Mouse (Mus musculus) cerebellum, adult 9-11 months (tissue): ENCODE data around the gene Slc12a5.

Source experiments
- DNase-seq: peaks from one replicate; pipeline ENCODE4 v3.0.0; 2022

Gene Slc12a5

GRCm38 (mm10) chr2:164947930-164948329, 12.7 kb upstream of the Slc12a5 start:
- no peak for DNase-seq

GRCm38 (mm10) chr2:164948962-164949361, 11.6 kb upstream of the Slc12a5 start:
- no peak for DNase-seq

- no peak for DNase-seq
Observed at GRCm38 (mm10) chr2:164950501-164950900, 10.1 kb upstream of the Slc12a5 start.

DNA sequence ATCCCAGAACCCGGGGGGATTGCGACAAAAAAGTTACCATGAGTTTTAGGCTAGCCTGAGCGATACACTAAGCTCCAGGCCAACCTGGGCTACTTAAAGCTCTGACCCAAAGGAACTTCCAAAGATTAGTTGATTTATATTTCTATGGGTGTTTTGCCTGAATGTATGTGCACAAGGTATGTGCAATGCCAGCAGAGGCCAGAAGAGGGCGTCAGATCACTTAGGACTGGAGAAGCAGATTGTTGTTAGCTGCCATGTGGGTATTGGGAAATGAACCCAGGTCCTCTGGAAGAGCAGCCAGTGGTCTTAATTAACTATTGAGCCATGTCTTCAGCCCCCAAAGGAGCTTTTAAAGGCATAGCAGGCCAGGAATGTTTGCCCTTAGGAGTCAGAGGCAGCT, 8.9 kb upstream of the Slc12a5 start:
- peak; percentile 16 for DNase-seq

GRCm38 (mm10) chr2:164952448-164952847, 8.2 kb upstream of the Slc12a5 start:
- peak; percentile 39 for DNase-seq

- peak; percentile 87 for DNase-seq
Observed at GRCm38 (mm10) chr2:164953224-164953623, 7.4 kb upstream of the Slc12a5 start.

DNA sequence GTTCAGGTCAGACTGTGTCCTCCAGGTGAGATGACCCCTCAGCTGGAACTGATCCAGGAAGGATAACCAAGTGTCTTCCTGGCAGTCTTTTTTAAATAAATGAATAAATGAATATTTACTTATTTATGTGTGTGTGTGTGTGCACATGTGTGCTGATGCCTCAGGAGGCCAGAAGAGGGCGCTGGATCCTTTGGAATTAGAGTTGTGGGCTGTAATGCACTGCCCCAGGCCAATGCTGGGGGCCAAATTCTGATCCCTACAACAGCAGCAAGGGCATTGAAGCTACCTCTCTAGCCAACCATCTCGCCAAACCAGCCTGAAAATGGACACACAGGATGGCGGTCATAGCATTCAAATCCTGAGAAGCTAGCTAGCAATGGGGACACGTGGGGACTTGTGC, 4.9 kb upstream of the Slc12a5 start:
- DNase-seq, result no peak

GRCm38 (mm10) chr2:164956195-164956594, 4.4 kb upstream of the Slc12a5 start:
- peak; percentile 11 for DNase-seq

DNA sequence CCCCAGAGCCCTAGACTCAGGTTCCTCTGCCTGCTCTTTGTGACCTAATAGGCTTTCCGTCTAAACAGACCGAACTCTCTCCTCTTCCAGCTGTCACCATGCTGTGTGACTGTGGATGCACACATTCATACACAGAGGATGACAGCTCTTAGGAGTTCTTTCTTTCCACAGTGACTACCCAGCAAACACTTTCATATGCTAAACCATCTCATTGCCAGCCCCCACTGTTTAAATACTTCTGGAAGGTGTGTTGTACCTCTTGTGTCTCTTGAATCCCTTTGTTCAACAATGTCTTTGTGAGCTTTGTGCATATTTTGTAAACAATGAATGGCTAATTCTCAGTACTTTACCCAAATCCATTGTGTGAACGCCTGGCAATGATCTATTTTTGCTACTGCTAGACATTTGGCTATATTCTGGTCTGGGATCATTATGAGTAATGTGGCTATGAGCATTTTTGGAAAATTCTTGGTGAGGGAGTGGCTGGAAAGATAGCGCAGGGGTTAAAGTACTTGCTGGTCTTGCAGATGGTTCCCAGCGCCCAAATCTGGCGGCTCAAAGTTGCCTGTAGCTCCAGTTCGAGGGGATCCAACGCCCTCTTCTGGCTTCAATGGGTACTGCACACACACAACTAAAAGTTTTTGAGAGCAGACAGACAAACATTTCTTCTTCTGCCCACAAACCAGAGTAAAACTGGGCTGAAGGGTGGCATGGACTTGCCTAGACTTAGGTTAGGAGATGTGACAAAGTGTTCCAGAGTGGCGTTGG, 2.9 kb upstream of the Slc12a5 start:
- DNase-seq, result no peak

GRCm38 (mm10) chr2:164961506-164962182, 1.0 kb downstream of the Slc12a5 start:
- peak; percentile 82 for DNase-seq

DNA sequence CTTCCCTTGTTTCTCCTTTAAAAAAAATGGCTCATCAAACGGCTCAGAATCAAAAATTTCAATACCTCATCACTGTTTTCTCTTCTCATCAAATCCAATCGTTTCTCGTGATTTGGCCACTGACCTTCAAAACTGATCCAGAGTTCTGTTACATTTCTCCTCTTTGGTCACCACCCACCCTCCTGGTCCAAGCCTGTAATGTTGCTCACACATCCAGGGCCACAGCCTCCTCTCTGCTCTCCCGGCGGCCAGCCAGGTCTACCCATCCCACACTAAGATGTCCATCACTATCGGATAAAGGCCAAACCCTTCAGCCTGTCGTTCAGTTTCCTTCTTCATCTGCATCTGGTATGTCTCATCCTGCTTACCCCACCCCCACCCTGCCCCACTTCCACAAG, 1.6 kb downstream of the Slc12a5 start:
- DNase-seq, result no peak

- no peak for DNase-seq
Observed at GRCm38 (mm10) chr2:164964242-164964894, 3.8 kb downstream of the Slc12a5 start.

- no peak for DNase-seq
Observed at GRCm38 (mm10) chr2:164964981-164965380, 4.4 kb downstream of the Slc12a5 start.

DNA sequence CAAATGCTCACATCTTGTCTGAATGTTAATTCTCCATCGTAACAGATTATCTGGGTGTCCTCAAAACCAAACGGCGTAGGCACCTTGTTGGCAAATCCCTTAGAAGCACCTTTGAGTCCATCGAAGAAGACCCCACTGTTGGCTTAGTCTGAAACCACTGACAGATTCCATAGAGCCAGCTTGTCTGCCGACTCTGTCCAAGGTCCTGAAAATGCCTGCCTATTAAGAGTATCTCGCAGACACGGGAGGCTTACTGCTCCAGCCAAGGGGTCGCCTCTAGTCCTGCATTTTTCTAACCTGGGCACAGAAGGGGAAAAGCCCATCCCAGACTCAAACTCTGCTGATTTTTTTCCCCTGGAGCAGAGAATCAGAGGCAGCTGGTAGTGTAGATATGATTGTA, 5.8 kb downstream of the Slc12a5 start:
- no peak for DNase-seq

- DNase-seq, result peak; percentile 73
Observed at GRCm38 (mm10) chr2:164967193-164967592, 6.6 kb downstream of the Slc12a5 start.

- DNase-seq, result peak; percentile 90
Observed at GRCm38 (mm10) chr2:164967761-164968440, 7.3 kb downstream of the Slc12a5 start.

DNA sequence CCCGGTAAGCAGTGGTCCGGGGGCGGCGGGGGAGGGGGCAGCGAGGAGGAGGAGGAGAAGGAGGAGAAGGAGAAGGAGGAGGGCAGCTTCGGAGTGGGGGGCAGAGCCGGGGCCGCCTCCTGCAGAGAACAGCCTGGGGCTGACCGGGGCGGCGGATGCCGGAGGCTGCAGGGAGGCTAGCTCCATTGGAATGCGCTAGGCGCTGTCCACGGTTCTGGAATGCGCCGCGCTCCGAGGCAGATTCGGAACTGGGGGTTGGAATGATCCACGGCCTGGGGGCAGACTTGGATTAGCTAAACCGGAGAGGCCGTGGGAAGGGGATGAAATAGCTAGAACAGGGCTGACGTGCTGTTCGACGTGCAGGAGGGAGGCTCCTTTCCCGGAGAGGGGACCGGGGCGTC, 7.8 kb downstream of the Slc12a5 start:
- DNase-seq, result no peak

- DNase-seq, result peak; percentile 81
Observed at GRCm38 (mm10) chr2:164969348-164969781, 8.8 kb downstream of the Slc12a5 start.

DNA sequence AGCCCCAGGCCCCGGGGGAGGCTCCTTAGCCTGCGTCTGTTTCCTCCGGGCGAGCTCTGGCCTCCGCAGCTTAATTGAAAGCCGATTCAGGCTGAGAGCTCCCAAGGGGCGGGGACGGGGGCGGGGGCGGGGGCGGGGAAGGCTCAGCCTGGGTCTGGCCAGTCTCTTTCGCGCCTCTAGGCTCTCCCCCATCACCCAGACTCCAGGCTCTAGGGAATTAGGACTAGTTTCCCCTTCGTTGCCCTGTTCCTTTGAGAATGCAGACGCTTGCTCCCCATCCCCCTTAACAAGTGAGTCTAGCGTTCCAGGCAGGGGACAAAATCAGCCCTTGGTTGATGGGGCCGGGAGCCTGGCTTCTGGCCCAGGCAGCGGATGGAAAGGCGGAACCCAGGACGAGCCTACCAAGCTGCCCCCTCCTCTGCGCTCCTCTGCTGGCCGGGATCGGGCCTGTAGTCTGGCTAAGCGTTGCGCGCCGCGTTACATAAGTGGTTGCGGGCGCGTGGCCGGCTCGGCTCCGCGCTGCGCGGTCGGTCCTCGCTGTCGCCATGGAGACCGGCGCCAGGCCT, 10.1 kb downstream of the Slc12a5 start:
- DNase-seq, result peak; percentile 91

GRCm38 (mm10) chr2:164972646-164973045, 12.0 kb downstream of the Slc12a5 start:
- DNase-seq, result no peak

DNA sequence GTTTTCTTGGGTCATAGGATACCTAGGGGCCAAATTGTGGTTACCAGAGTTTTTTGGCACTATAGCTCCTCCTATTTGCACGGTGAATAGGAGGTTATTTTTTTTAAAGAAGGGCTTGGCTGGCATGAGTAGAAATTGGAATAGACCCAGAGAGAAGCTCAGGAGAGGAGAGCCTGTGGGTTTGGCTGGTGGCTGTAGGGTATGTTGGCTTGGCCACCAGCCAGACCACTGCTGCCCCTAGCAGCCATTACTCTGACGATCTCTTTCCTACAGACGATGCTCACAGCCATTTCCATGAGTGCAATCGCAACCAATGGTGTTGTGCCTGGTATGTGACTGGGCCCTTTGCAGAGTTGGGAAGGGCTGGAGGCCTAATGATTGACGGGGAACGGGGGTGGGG, 15.0 kb downstream of the Slc12a5 start:
- no peak for DNase-seq

DNA sequence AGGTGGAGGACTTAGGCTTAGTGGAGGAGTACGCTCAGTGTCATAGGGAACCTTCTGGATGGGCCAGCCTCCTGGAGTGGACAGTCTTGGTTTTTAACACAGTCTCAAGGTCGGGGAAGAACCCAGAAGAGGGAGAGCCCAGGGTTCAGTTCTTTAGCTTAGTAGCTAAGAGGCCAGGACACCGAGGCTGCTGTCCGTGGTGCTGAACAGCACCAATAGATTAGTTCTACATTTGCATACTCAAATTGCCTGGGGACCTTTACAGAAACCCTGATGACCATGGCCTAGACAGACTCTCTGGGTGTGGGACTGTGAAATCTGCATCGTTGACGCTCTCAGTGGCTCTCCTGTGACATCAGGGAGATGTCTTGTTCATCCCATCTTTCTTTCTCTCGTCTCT, 19.1 kb downstream of the Slc12a5 start:
- no peak for DNase-seq

GRCm38 (mm10) chr2:164985962-164986361, 25.4 kb downstream of the Slc12a5 start:
- peak; percentile 54 for DNase-seq
